Mouse (Mus musculus): ENCODE results near the gene Akt1.

The Akt1 gene

GRCm38 (mm10) chr12:112661327-112661605 is 13.4 kb downstream of the Akt1 start:
- DNase-seq (ENCODE audit: low spot score in 2 of 2) = no peak

GRCm38 (mm10) chr12:112660576-112661326 is 13.9 kb downstream of the Akt1 start:
- peak in 1 of 2 experiments; percentile 67 for DNase-seq (ENCODE audit: low spot score in 2 of 2)

GRCm38 (mm10) chr12:112659109-112659508 is 15.6 kb downstream of the Akt1 start:
- DNase-seq (ENCODE audit: low spot score in 2 of 2) = peak; percentile 75 to 83

- no peak for DNase-seq (ENCODE audit: low spot score in 2 of 2)
Measured at GRCm38 (mm10) chr12:112658619-112659018, 16.1 kb downstream of the Akt1 start.

- no peak for DNase-seq (ENCODE audit: low spot score in 2 of 2)
Measured at GRCm38 (mm10) chr12:112654076-112654475, 20.6 kb downstream of the Akt1 start.

- peak; percentile 86 to 91 for DNase-seq (ENCODE audit: low spot score in 2 of 2)
Measured at GRCm38 (mm10) chr12:112653157-112653824, 21.4 kb downstream of the Akt1 start.

GRCm38 (mm10) chr12:112651778-112652439 is 22.8 kb downstream of the Akt1 start:
- no peak for DNase-seq (ENCODE audit: low spot score in 2 of 2)

GRCm38 (mm10) chr12:112648081-112648480 is 26.6 kb downstream of the Akt1 start:
- no peak for DNase-seq (ENCODE audit: low spot score in 2 of 2)

GRCm38 (mm10) chr12:112646139-112646538 is 28.5 kb downstream of the Akt1 start:
- DNase-seq (ENCODE audit: low spot score in 2 of 2) = no peak

GRCm38 (mm10) chr12:112644855-112645506 is 29.7 kb downstream of the Akt1 start:
- DNase-seq (ENCODE audit: low spot score in 2 of 2) = no peak

GRCm38 (mm10) chr12:112644180-112644854 is 30.4 kb downstream of the Akt1 start, which contains the start of gene Siva1:
Gene Siva1, plus strand, starts transcription at chr12:112644679.
- DNase-seq (ENCODE audit: low spot score in 2 of 2) = peak; percentile 91 to 97

GRCm38 (mm10) chr12:112643126-112643525 is 31.6 kb downstream of the Akt1 start:
- no peak for DNase-seq (ENCODE audit: low spot score in 2 of 2)

GRCm38 (mm10) chr12:112639526-112639925 is 35.2 kb downstream of the Akt1 start:
- DNase-seq (ENCODE audit: low spot score in 2 of 2) = no peak

- DNase-seq (ENCODE audit: low spot score in 2 of 2) = no peak
Measured at GRCm38 (mm10) chr12:112633686-112634085, 41.0 kb downstream of the Akt1 start.

GRCm38 (mm10) chr12:112632907-112633306 is 41.8 kb downstream of the Akt1 start:
- no peak for DNase-seq (ENCODE audit: low spot score in 2 of 2)

- DNase-seq (ENCODE audit: low spot score in 2 of 2) = no peak
Measured at GRCm38 (mm10) chr12:112632084-112632777, 42.5 kb downstream of the Akt1 start.

GRCm38 (mm10) chr12:112631472-112631871 is 43.2 kb downstream of the Akt1 start:
- DNase-seq (ENCODE audit: low spot score in 2 of 2) = no peak

- DNase-seq (ENCODE audit: low spot score in 2 of 2) = no peak
Measured at GRCm38 (mm10) chr12:112630796-112631195, 43.9 kb downstream of the Akt1 start.

GRCm38 (mm10) chr12:112630029-112630428 is 44.7 kb downstream of the Akt1 start:
- DNase-seq (ENCODE audit: low spot score in 2 of 2) = no peak

- no peak for DNase-seq (ENCODE audit: low spot score in 2 of 2)
Measured at GRCm38 (mm10) chr12:112628928-112629721, 45.6 kb downstream of the Akt1 start.

Measured in cerebellum, postnatal 4 days (tissue).